Mouse (Mus musculus) C2C12 (cell line): ENCODE results near the gene Pnpo. TPM values are rescaled to one million over a fixed set of nuclear protein-coding genes. Genes with fewer than 3 reads are reported as not detected.

Experiments
- H3K27me3 ChIP-seq: one replicate; pipeline ENCODE4 v1.6.1; 2011; ENCODE audit not compliant: control insufficient read depth, insufficient read depth, insufficient read length
- H3K36me3 ChIP-seq: one replicate; pipeline ENCODE4 v1.6.1; 2011; ENCODE audit not compliant: control insufficient read depth, insufficient read depth
- H3K4me3 ChIP-seq: one replicate; pipeline ENCODE4 v1.5.1; 2011; ENCODE audit warnings: mild to moderate bottlenecking, control low read depth; ENCODE audit not compliant: poor library complexity, insufficient read depth, severe bottlenecking
- H3K79me2 ChIP-seq: one replicate; pipeline ENCODE4 v1.6.1; 2011; ENCODE audit not compliant: control insufficient read depth, insufficient read depth
- H3K79me3 ChIP-seq: one replicate; pipeline ENCODE4 v1.6.1; 2011; ENCODE audit warnings: low read depth, control low read depth
- H3ac ChIP-seq: one replicate; pipeline ENCODE3; 2011; ENCODE audit warnings: low read depth; ENCODE audit not compliant: control insufficient read depth, insufficient read length
- CEBPB ChIP-seq: IDR thresholded peaks from one replicate; pipeline ENCODE4 v1.6.1; 2011; ENCODE audit warnings: low read depth, mild to moderate bottlenecking, control low read depth, moderate library complexity
- CTCF ChIP-seq: IDR thresholded peaks from one replicate; pipeline ENCODE4 v1.5.1; 2011; ENCODE audit not compliant: control insufficient read depth, insufficient read depth, insufficient read length
- FOSL1 ChIP-seq: IDR thresholded peaks from one replicate; pipeline ENCODE4 v1.8.0; 2011; ENCODE audit warnings: mild to moderate bottlenecking, low read length; ENCODE audit not compliant: poor library complexity, insufficient read depth, severe bottlenecking
- MAX ChIP-seq: IDR thresholded peaks from one replicate; pipeline ENCODE4 v1.6.1; 2011; ENCODE audit warnings: mild to moderate bottlenecking, control low read depth
- MYOD1 ChIP-seq: IDR thresholded peaks from one replicate; pipeline ENCODE4 v1.6.1; 2011; ENCODE audit warnings: low read depth; ENCODE audit not compliant: control insufficient read depth, insufficient read length
- MYOG ChIP-seq: IDR thresholded peaks from one replicate; pipeline ENCODE4 v1.6.1; 2011; ENCODE audit not compliant: control insufficient read depth, insufficient read length; ENCODE audit errors: extremely low read depth
- USF1 ChIP-seq: IDR thresholded peaks from one replicate; pipeline ENCODE4 v1.6.1; 2011; ENCODE audit warnings: low read depth, mild to moderate bottlenecking, control low read depth, moderate library complexity
- polyA plus RNA-seq: library from polyadenylated mRNA; unstranded; fragments of >200 nt; fragmentation: generic; extraction: Trizol; gene quantifications from one replicate; pipeline ENCODE4 v1.2.1, GENCODE M21; 2012; ENCODE audit warnings: missing spikeins

The Pnpo gene
- polyA plus RNA-seq, 1 experiment = 8.5 TPM

DNA sequence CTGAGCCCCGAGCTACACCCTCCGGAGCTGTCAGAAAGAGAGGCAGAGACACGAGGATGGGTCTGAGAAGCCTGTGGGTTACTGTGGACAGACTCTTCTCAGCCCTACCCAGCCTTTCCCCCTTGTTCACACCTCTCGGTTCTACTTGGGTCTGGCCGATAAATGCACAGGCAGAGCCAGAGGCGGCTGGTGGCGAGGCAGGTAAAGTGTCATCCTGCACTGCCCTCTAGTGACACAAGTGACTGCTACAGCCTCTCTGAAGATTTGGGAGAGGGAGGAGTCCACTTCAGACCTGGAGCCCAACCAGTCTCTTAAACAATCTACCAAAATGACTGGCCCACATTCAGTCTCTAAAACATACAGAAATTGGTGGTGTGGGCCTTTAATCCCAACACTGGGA lies 33.8 kb downstream of the Pnpo start:
- Histone ChIP-seq H3ac (no peak overlapping the region), H3K79me3 (no peaks in the 10 kb centered on the region), H3K36me3 (peaks cover 22% of the 10 kb centered on the region), H3K79me2 (peaks cover under 1% of the 10 kb centered on the region), H3K27me3 (no peaks in the 10 kb centered on the region), H3K4me3 (no peak overlapping the region)
- TF ChIP-seq CEBPB = no peak
- peak; percentile 77 for TF ChIP-seq CTCF

DNA sequence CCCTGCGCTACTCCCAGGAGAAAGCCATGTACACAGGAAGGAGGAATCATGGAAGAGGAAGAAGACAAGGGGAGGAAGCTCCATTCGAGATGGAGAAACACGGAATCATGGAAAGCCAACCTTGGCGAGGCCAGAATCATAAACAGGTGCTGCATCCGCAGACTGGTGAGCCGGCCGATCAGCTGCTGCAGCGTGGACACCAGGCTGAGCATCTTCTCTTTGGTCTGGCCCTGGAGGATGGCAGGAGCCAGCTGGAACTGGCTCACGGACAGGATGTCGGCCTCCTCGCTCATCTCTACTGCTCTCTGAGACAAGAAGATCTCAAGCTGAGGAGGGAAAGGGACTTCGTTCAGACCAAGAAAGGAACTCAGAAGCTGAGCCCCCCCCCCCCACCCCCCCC lies 35.2 kb downstream of the Pnpo start:
- no peaks in the 10 kb centered on the region for H3K79me2 ChIP-seq
- H3K27me3 ChIP-seq = no peaks in the 10 kb centered on the region
- H3K36me3 ChIP-seq = peaks cover 22% of the 10 kb centered on the region
- no peaks in the 10 kb centered on the region for H3K79me3 ChIP-seq
- H3K4me3 ChIP-seq = no peak overlapping the region
- H3ac ChIP-seq = no peak overlapping the region
- TF ChIP-seq USF1 (no peak), CTCF (no peak), FOSL1 (no peak), MYOD1 (no peak), MYOG (no peak), MAX (no peak), CEBPB (no peak)

- Histone ChIP-seq H3K4me3 (no peak overlapping the region), H3K36me3 (peaks cover 22% of the 10 kb centered on the region), H3K27me3 (no peaks in the 10 kb centered on the region), H3ac (no peak overlapping the region), H3K79me3 (no peaks in the 10 kb centered on the region), H3K79me2 (no peaks in the 10 kb centered on the region)
- TF ChIP-seq FOSL1 (no peak), USF1 (no peak), CEBPB (no peak), CTCF (no peak), MAX (no peak), MYOG (no peak), MYOD1 (no peak)
Observed at GRCm38 (mm10) chr11:96906431-96907161, 37.2 kb downstream of the Pnpo start.

GRCm38 (mm10) chr11:96902639-96903635 lies 40.8 kb downstream of the Pnpo start:
- H3K79me2 ChIP-seq = no peaks in the 10 kb centered on the region
- H3K79me3 ChIP-seq = no peaks in the 10 kb centered on the region
- peaks cover 3% of the 10 kb centered on the region for H3K36me3 ChIP-seq
- no peak for TF ChIP-seq FOSL1
- no peak for TF ChIP-seq MYOD1
- TF ChIP-seq MYOG = no peak
- TF ChIP-seq USF1 = no peak
- H3K4me3 ChIP-seq = no peak overlapping the region
- H3ac ChIP-seq = no peak overlapping the region
- H3K27me3 ChIP-seq = no peaks in the 10 kb centered on the region

DNA sequence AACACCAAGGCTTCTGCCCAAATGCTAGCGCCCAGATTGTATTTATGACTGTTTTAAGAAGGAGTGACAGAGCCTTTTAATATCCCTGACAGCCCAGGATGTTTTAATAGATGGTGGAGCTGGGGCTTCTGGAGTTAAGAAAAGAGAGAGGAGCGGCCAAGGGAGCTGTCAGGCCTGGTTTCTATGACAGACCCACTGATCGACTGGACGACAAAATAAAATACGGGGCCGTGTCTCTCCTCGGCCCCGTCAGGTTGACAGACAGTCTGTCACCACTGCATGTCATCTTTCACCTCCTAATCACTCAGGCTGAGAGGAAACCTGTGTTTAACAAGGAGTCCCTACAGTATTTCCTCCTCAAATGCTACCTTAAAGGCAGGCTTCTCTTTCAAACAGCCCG lies 42.5 kb downstream of the Pnpo start:
- TF ChIP-seq MAX (no peak), FOSL1 (no peak), CEBPB (no peak), CTCF (no peak), MYOG (no peak), USF1 (no peak), MYOD1 (no peak)

More for the DNA sequence above, 42.5 kb downstream of the Pnpo start:
- Histone ChIP-seq H3K79me2 (no peaks in the 10 kb centered on the region), H3K36me3 (no peaks in the 10 kb centered on the region), H3K79me3 (no peaks in the 10 kb centered on the region), H3K27me3 (no peaks in the 10 kb centered on the region), H3ac (no peak overlapping the region), H3K4me3 (no peak overlapping the region)
